13 mouse cellular contexts compared by ENCODE assay signal in genomic region chr4:147403931-147404913, GRCm38 (mm10). TPM values are rescaled to one million over a fixed set of nuclear protein-coding genes. Genes with fewer than 3 reads are reported as not detected.
DNase-seq lines count a peak whose midpoint lies in the region; ATAC-seq and TF ChIP-seq lines count a peak whose summit lies in the region.
"Not testable (repeated sequence)": the region's sequence is repeated elsewhere in the genome, so short reads cannot be mapped to it uniquely, and the experiment has no call there.
"Had no signal": no experiment of that assay in that cellular context is flagged by ENCODE, and none has a peak within 500 bp of the region (broad histone marks: within the 10 kb centered on the region; RNA-seq: fewer than 3 reads in every experiment).

No protein-coding gene starts in this region.

- H3K4me1 ChIP-seq in heart, embryonic 14.5 days (ENCODE audit: control insufficient read depth in 2 of 2, insufficient read depth in 2 of 2, low read length in 2 of 2); hindbrain, embryonic 16.5 days (ENCODE audit: control insufficient read depth, insufficient read depth, low read depth, low read length); limb, embryonic 13.5 days; lung, postnatal 0 days (ENCODE audit: insufficient read depth, low read depth, low read length): not testable (repeated sequence)

- not testable (repeated sequence) for H3K9ac ChIP-seq in heart, embryonic 14.5 days (ENCODE audit: low read length); hindbrain, embryonic 16.5 days (ENCODE audit: low read depth, low read length); limb, embryonic 13.5 days; lung, postnatal 0 days (replicated peaks; ENCODE audit: low read depth)

- H3K4me3 ChIP-seq in heart, embryonic 14.5 days (ENCODE audit: control insufficient read depth in 1 of 2, insufficient read depth in 1 of 2, low read depth in 1 of 2, low read length in 2 of 2); hindbrain, embryonic 16.5 days (ENCODE audit: low read length); limb, embryonic 13.5 days; lung, postnatal 0 days (ENCODE audit: low read depth, low read length): not testable (repeated sequence)

- WGBS in heart, embryonic 14.5 days = 64% methylated on average over 5 of the region's 6 CpGs
- WGBS in hindbrain, embryonic 16.5 days = 83% methylated on average over 5 of the region's 6 CpGs
- WGBS in limb, embryonic 13.5 days = 78% methylated on average over 6 of the region's 6 CpGs
- WGBS in lung, postnatal 0 days = 72% methylated on average over 5 of the region's 6 CpGs

- peak; percentile 43 for ATAC-seq in erythroblast, adult 5-6 weeks (replicated peaks; ENCODE audit: low FRiP score, poor library complexity, severe bottlenecking)
- ATAC-seq in heart, embryonic 14.5 days (ENCODE audit: insufficient number of reproducible peaks, insufficient read depth, low FRiP score, low read depth) = peak; percentile 55
- peak; percentile 10; the same call in 1 of the 2 replicates for ATAC-seq in hindbrain, embryonic 16.5 days
- 0 out of 2 replicates have a peak, but pooled peaks have one; percentile 17 for ATAC-seq in limb, embryonic 13.5 days (ENCODE audit: low FRiP score, low read depth)
- ATAC-seq in lung, postnatal 0 days = peak; percentile 23; the same call in 1 of the 2 replicates
- ATAC-seq in monocyte, adult 5-6 weeks (replicated peaks; ENCODE audit: insufficient number of reproducible peaks, low FRiP score, low TSS enrichment, poor library complexity, severe bottlenecking) = peak; percentile 52; the same call in 1 of the 2 replicates

- not testable (repeated sequence) for H3K27ac ChIP-seq in heart, embryonic 14.5 days (replicated peaks in 1 of 2; ENCODE audit: control insufficient read depth in 1 of 2, insufficient read depth in 1 of 2, low read depth in 2 of 2, low read length in 2 of 2); hindbrain, embryonic 16.5 days (ENCODE audit: low read depth, low read length); limb, embryonic 13.5 days; lung, postnatal 0 days (ENCODE audit: low read length)

- DNase-seq in ZHBTc4 (ENCODE audit: low read depth, low spot score) = peak; percentile 27
- DNase-seq in lung, postnatal 0 days (ENCODE audit: low spot score) = peak; percentile 5
- peak; percentile 13 for DNase-seq in thymus, postnatal 0 days (ENCODE audit: low spot score)

- not testable (repeated sequence) for H3K27me3 ChIP-seq in heart, embryonic 14.5 days (ENCODE audit: control insufficient read depth, insufficient read depth, low read length); hindbrain, embryonic 16.5 days (replicated peaks; ENCODE audit: control insufficient read depth, insufficient read depth, low read length); limb, embryonic 13.5 days; lung, postnatal 0 days (replicated peaks; ENCODE audit: insufficient read depth, low read length)

- not testable (repeated sequence) for TF ChIP-seq EP300 in lung, postnatal 0 days (IDR thresholded peaks at IDR 0.05)

- H3K9me3 ChIP-seq in heart, embryonic 14.5 days (ENCODE audit: control insufficient read depth, low read length) = peaks cover 49% of the 10 kb centered on the region
- peaks cover 39% of the 10 kb centered on the region for H3K9me3 ChIP-seq in hindbrain, embryonic 16.5 days (ENCODE audit: control insufficient read depth, low read length)
- H3K9me3 ChIP-seq in limb, embryonic 13.5 days = peaks cover 51% of the 10 kb centered on the region
- peaks cover 28% of the 10 kb centered on the region for H3K9me3 ChIP-seq in lung, postnatal 0 days (ENCODE audit: low read length)

- H3K4me2 ChIP-seq in heart, embryonic 14.5 days (ENCODE audit: low read length); hindbrain, embryonic 16.5 days (ENCODE audit: low read length); limb, embryonic 13.5 days (replicated peaks); lung, postnatal 0 days (replicated peaks; ENCODE audit: low read depth, low read length): not testable (repeated sequence)

- TF ChIP-seq CTCF in lung, postnatal 0 days (IDR thresholded peaks at IDR 0.05) = not testable (repeated sequence)

- not testable (repeated sequence) for H3K36me3 ChIP-seq in heart, embryonic 14.5 days (ENCODE audit: control insufficient read depth, insufficient read depth, low read length); hindbrain, embryonic 16.5 days (ENCODE audit: control insufficient read depth, insufficient read depth, low read length); limb, embryonic 13.5 days; lung, postnatal 0 days (ENCODE audit: insufficient read depth, low read length)

RNA-seq across cellular contexts. Expression of gene Zfp978, which starts 43.1 kb away (rescaled TPM):
- not detected in 2 replicates for total RNA-seq in erythroblast, adult 5-6 weeks (2015; ENCODE audit: low replicate concordance)
- total RNA-seq in erythroblast, adult 5-6 weeks (2017; ENCODE audit: low replicate concordance) = not detected in 2 replicates
- 0.19 TPM in 1 of 2 replicates, not detected in the other for polyA plus RNA-seq in heart, embryonic 14.5 days (2014; fragmentation: Nextera tagmentation; extraction: Ambion mirVana)
- polyA plus RNA-seq in hindbrain, embryonic 16.5 days (2015; fragmentation: Nextera tagmentation; extraction: Ambion mirVana) = 0.17 TPM in 1 of 2 replicates, not detected in the other
- polyA plus RNA-seq in limb, embryonic 13.5 days (2015; fragmentation: Nextera tagmentation; extraction: Ambion mirVana) = 0.18 TPM in 1 of 2 replicates, not detected in the other
- polyA plus RNA-seq in lung, postnatal 0 days (2015; fragmentation: Nextera tagmentation; extraction: Ambion mirVana) = 0.17 TPM in 1 of 2 replicates, not detected in the other
- total RNA-seq in monocyte, adult 5-6 weeks (2017) = not detected in 3 replicates
- not detected in 2 replicates for polyA plus RNA-seq in thymus, postnatal 0 days (2015; fragmentation: Nextera tagmentation; extraction: Ambion mirVana)
- total RNA-seq: forebrain, postnatal 0 days; gastrocnemius, adult 2 months; layer of hippocampus, postnatal 14 days had no signal
- polyA plus RNA-seq: adrenal gland, adult 2 months; forebrain, postnatal 0 days; macrophage had no signal
